Mouse (Mus musculus) hindbrain, embryonic 11.5 days (tissue): ENCODE measurements around the gene Dhh. TPM values are rescaled to one million over a fixed set of nuclear protein-coding genes. Genes with fewer than 3 reads are reported as not detected.

ENCODE experiments used
- ATAC-seq: fragments of 200-750 bp; cut with Nextera tagmentation; 2 replicates; pipeline ENCODE4 v1.8.0; 2017; ENCODE audit warnings: mild to moderate bottlenecking, moderate TSS enrichment, moderate library complexity; ENCODE audit not compliant: low FRiP score
- DNase-seq: peaks from one replicate; pipeline ENCODE4 v3.0.0-alpha.2; 2015; ENCODE audit warnings: low spot score
- H3K27ac ChIP-seq: fragments of 300-500 bp; sonication (generic); 2 replicates; pipeline ENCODE4 v1.5.1; 2014; ENCODE audit warnings: mild to moderate bottlenecking, low read depth, low read length
- H3K27me3 ChIP-seq: fragments of 300-500 bp; sonication (generic); 2 replicates; pipeline ENCODE4 v1.6.1; 2014; ENCODE audit warnings: mild to moderate bottlenecking, low read length, moderate library complexity, mixed read lengths; ENCODE audit not compliant: control insufficient read depth, insufficient read depth
- H3K36me3 ChIP-seq: fragments of 300-500 bp; sonication (generic); 2 replicates; pipeline ENCODE4 v1.6.1; 2014; ENCODE audit warnings: mild to moderate bottlenecking, low read length, moderate library complexity, mixed read lengths; ENCODE audit not compliant: control insufficient read depth, insufficient read depth
- H3K4me1 ChIP-seq: fragments of 300-500 bp; sonication (generic); replicated peaks from 2 replicates; pipeline ENCODE4 v1.6.1; 2014; ENCODE audit warnings: low read length, mixed read lengths; ENCODE audit not compliant: control insufficient read depth, insufficient read depth
- H3K4me2 ChIP-seq: fragments of 300-500 bp; sonication (generic); replicated peaks from 2 replicates; pipeline ENCODE4 v1.6.1; 2014; ENCODE audit warnings: mild to moderate bottlenecking, low read depth, low read length
- H3K4me3 ChIP-seq: fragments of 300-500 bp; sonication (generic); 2 replicates; pipeline ENCODE4 v1.5.1; 2014; ENCODE audit warnings: low read depth, low read length
- H3K9ac ChIP-seq: fragments of 300-500 bp; sonication (generic); 2 replicates; pipeline ENCODE4 v1.6.1; 2014; ENCODE audit warnings: low read depth, low read length
- H3K9me3 ChIP-seq: fragments of 300-500 bp; sonication (generic); 2 replicates; pipeline ENCODE4 v1.6.1; 2016; ENCODE audit warnings: low read length; ENCODE audit not compliant: control insufficient read depth
- WGBS: fragments of 180-500 bp; shearing (Covaris S2); extraction: QIAGEN DNeasy Blood & Tissue Kit; methylation state at CpG from one replicate; pipeline ENCODE4 v1.1.7; 2014; 5-methylcytosine and 5-hydroxymethylcytosine counted together
- polyA plus RNA-seq: library from polyadenylated mRNA; unstranded; fragments of >200 nt; fragmentation: Nextera tagmentation; extraction: Ambion mirVana; gene quantifications from 2 replicates; pipeline ENCODE4 v1.2.1, GENCODE M21; 2014

The Dhh gene
- polyA plus RNA-seq, 1 experiment from 2014 or later: 0.68 TPM

DNA sequence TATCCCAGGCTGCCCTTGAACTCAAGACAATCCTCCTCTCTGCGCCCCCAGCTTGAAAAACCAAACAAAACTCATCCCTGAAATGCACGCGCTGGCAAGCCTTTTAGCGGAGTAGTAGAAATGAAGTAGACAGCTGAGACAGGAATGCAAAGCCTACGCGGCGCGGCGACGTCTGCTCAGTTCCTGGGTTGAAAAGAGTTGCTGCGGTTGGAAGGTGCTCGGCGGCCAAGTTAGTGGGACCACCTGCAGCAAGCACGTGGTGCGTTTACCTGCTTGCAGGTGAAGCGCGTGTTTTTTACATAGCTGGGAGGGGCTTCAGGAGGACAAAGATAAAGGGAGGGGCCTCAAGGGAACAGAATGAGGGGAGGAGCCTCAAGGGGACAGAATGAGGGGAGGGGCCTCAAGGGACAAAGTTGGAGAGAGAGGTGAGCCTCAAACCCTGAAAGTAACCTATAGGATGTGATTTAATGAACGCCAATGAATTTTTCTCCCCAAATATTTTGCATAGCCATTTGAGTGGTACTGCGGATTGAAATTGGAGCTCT lies 7.1 kb downstream of the Dhh start:
- no peak for ATAC-seq
- no peak for DNase-seq
- H3K9ac ChIP-seq: no peak overlapping the region
- 9% methylated on average over 19 of the region's 19 CpGs for WGBS
- H3K27ac ChIP-seq: no peak overlapping the region
- no peaks in the 10 kb centered on the region for H3K36me3 ChIP-seq
- no peak overlapping the region for H3K4me3 ChIP-seq
- peaks cover 19% of the 10 kb centered on the region for H3K4me1 ChIP-seq
- no peaks in the 10 kb centered on the region for H3K9me3 ChIP-seq
- no peak overlapping the region for H3K4me2 ChIP-seq
- peaks cover 49% of the 10 kb centered on the region for H3K27me3 ChIP-seq

DNA sequence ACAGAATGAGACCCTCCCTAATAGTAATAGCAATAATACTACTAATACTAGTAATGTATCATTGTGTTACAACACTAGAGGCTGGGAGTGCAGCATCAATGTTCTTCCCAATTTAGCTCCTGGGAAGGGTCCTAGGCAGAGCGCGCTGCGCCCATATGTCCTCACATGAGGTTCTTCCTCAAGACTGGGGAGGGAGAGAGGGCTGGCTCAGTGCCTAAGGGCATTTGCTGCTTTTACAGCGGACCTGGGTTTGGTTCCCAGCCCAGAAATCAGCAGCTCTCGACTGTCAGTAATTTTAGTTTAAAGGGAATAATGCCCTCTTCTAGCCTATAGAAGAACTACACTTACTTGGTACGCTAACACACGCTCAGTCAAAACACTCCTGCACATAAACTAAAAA lies 10.8 kb downstream of the Dhh start:
- Histone ChIP-seq H3K4me3 (no peak overlapping the region), H3K27ac (no peak overlapping the region), H3K9me3 (no peaks in the 10 kb centered on the region), H3K9ac (no peak overlapping the region), H3K4me2 (no peak overlapping the region), H3K36me3 (no peaks in the 10 kb centered on the region), H3K4me1 (no peaks in the 10 kb centered on the region), H3K27me3 (peaks cover 11% of the 10 kb centered on the region)
- no peak for ATAC-seq
- WGBS: 81% methylated on average over 7 of the region's 7 CpGs
- DNase-seq: no peak

DNA sequence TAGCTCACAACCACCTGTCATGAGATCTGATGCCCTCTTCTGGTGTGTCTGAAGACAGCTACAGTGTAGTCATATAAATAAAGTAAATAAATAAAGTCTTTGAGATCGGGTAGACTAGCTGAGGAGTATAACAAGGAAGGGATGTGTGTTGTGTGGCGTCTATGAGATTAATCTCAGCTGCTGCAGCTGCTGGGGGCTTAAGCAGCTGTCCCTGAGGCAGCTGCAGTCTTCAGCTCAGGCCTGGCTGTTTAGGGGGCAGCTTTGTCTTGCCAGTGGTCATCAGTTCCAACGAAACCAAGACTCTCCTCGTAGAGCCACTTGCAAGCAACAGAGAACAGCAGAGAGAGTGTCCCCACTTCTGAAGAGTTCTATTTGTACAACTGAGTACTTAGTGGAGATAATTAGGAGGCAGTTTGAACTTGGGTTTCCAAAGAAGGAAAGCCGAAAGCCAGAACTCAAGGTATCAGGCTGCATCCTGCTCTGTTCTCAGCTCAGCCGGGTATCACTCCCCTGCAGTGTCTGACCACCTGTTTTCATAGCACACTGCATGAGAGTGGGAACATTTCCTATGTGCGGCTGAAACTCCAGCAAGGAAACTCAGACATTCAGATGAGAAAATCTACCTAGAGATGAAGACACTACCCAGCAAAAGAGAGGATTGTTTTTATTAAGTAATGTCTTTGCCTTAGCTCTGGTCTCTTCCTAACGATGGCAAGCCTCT lies 11.5 kb downstream of the Dhh start:
- H3K9ac ChIP-seq: no peak overlapping the region
- no peaks in the 10 kb centered on the region for H3K9me3 ChIP-seq
- H3K4me2 ChIP-seq: no peak overlapping the region
- DNase-seq (no peak), ATAC-seq (no peak)
- 77% methylated on average over 8 of the region's 8 CpGs for WGBS
- no peak overlapping the region for H3K27ac ChIP-seq
- H3K4me1 ChIP-seq: no peaks in the 10 kb centered on the region
- peaks cover 6% of the 10 kb centered on the region for H3K27me3 ChIP-seq
- H3K4me3 ChIP-seq: no peak overlapping the region
- no peaks in the 10 kb centered on the region for H3K36me3 ChIP-seq

DNA sequence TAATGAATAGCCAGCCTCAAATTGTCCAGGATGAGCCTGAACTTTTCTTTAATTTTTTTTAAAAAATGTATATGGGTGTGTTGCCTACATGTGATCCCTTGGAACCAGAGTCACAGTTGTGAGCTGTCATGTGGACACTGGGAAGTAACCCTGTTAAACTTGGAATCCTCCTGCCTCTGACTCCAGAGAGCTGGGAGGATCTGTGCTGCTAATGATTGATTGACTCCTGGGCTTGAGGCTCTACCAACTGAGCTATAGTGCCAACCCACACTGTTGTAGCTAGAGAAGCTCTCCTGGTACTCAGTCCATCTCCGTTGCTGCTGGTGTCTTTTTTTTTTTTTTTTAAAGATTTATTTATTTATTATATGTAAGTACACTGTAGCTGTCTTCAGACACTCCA lies 14.2 kb downstream of the Dhh start:
- no peak for ATAC-seq

DNA sequence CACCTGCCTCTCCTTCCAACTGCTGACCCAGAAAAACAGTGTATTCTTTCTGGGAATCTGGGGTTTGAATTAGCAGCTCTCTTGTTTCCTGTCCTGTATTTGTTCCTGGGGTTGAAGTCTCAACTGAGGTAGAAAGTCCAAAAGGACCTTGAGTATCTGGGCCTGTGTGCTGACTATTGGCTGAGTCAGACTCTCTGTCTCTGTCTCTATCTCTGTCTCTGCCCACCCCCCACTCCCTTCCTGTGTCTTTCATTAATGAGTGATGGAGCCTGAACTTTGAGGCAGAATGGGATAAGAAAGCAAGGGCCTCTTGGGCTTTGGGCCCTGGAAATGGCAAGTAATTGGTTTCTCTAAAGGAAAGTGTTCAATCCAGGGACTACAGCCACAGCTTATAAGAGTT lies 14.7 kb downstream of the Dhh start:
- DNase-seq (no peak), ATAC-seq (no peak)
- Histone ChIP-seq H3K9me3 (no peaks in the 10 kb centered on the region), H3K27me3 (no peaks in the 10 kb centered on the region), H3K27ac (no peak overlapping the region), H3K9ac (no peak overlapping the region), H3K4me1 (no peaks in the 10 kb centered on the region), H3K4me2 (no peak overlapping the region), H3K36me3 (no peaks in the 10 kb centered on the region), H3K4me3 (no peak overlapping the region)

More for the DNA sequence above, 14.2 kb downstream of the Dhh start:
- H3K4me2 ChIP-seq: no peak overlapping the region
- no peak overlapping the region for H3K27ac ChIP-seq
- H3K27me3 ChIP-seq: no peaks in the 10 kb centered on the region
- no peak overlapping the region for H3K4me3 ChIP-seq
- no peaks in the 10 kb centered on the region for H3K4me1 ChIP-seq
- WGBS: 74% methylated on average over 1 of the region's 1 CpGs
- no peaks in the 10 kb centered on the region for H3K36me3 ChIP-seq
- no peak for DNase-seq
- no peak overlapping the region for H3K9ac ChIP-seq
- no peaks in the 10 kb centered on the region for H3K9me3 ChIP-seq

DNA sequence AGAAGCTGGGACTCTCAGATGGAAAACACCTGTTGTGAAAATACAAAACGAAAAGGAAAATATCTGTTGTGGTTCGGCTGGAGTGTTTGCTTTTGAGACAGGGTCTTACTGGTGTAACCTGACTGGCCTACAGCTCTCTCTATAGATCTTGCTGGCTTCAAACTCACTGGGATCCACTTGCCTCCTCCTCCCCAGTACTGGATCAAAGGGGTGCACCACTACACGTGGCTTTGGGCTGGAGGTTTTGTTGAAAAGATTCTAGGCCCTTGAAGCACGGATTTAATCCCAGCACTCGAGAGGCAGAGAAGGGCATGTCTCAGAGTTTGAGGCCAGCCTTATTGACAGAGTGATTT lies 16.7 kb downstream of the Dhh start:
- H3K4me3 ChIP-seq: 0 out of 2 replicates have a peak overlapping the region, but pooled peaks have one; percentile 6
- H3K4me1 ChIP-seq: no peaks in the 10 kb centered on the region
- H3K4me2 ChIP-seq: peak overlapping the region; percentile 70; the same call in 1 of the 2 replicates
- ATAC-seq (peak; percentile 38), DNase-seq (no peak)
- no peaks in the 10 kb centered on the region for H3K9me3 ChIP-seq
- no peaks in the 10 kb centered on the region for H3K36me3 ChIP-seq
- peak overlapping the region; percentile 24; the same call in 1 of the 2 replicates for H3K27ac ChIP-seq
- no peaks in the 10 kb centered on the region for H3K27me3 ChIP-seq
- H3K9ac ChIP-seq: no peak overlapping the region; the same call in 1 of the 2 replicates
- 10% methylated on average over 5 of the region's 5 CpGs for WGBS

DNA sequence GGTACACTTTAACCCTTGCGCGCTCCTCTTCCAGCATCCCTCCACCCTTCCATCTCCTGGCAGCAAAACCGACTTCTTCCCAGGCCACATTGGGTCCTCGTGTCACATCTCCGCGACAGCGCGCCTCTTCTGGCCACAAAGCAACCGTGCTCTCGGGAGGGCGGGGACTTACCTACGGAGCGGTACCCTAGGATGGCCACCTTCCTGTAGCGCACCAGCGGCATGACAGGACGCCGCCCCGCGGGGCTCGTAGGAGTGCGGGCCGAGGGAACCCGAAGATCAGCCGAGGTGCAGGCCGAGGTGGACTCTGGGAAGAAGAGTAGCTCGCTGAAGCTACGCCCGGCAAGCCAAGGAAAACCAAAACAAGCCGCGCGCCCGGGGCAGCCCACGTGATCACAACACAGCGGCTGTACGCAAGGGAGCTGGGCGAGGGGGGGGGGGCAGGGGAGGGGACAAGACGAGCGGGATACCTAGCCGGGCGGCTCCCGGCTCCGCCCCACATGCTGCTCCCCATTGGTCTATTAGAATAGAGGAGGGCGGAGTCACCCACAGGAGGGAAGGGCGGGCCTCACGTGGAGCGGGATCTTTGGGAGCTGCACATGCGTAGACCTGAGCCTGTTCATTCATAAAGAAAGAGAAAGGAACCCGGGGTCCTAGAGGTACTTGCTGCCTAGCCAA lies 17.2 kb downstream of the Dhh start:
- H3K27me3 ChIP-seq: no peaks in the 10 kb centered on the region
- WGBS: under 1% methylated on average over 48 of the region's 48 CpGs
- H3K4me2 ChIP-seq: peak overlapping the region; percentile 70
- peak overlapping the region; percentile 47 for H3K9ac ChIP-seq
- peak overlapping the region; percentile 24 for H3K27ac ChIP-seq
- no peaks in the 10 kb centered on the region for H3K36me3 ChIP-seq
- ATAC-seq (peak; percentile 97), DNase-seq (peak; percentile 96)
- peak overlapping the region; percentile 55 for H3K4me3 ChIP-seq
- no peaks in the 10 kb centered on the region for H3K4me1 ChIP-seq
- H3K9me3 ChIP-seq: no peaks in the 10 kb centered on the region

DNA sequence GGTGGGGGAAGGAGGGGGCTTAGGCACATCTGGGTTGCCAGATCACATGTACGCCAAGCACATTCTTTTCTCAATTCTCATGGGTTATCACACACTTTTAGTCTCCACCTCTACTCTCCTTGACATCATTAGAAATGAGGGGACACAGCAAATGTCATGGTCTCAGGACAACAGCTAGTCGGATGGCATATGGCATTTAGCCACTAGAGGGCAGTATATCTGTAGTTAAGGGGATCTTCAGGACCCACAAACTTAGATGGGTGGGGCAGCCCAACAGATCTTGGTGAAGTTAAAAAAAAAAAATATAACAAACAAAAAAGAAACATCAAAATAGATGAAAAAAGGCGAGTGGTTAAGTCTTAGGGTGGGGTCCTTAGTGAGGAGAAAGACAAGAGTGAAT lies 21.0 kb downstream of the Dhh start:
- DNase-seq: peak; percentile 86
- Histone ChIP-seq H3K4me1 (no peaks in the 10 kb centered on the region), H3K36me3 (no peaks in the 10 kb centered on the region), H3K27me3 (no peaks in the 10 kb centered on the region), H3K4me3 (no peak overlapping the region), H3K27ac (no peak overlapping the region), H3K4me2 (no peak overlapping the region), H3K9ac (no peak overlapping the region), H3K9me3 (no peaks in the 10 kb centered on the region)
- 15% methylated on average over 3 of the region's 3 CpGs for WGBS
- no peak for ATAC-seq
